Mouse (Mus musculus): ENCODE measurements around the gene Zbtb21. TPM values are rescaled to one million over a fixed set of nuclear protein-coding genes. Genes with fewer than 3 reads are reported as not detected.

The Zbtb21 gene
- polyA plus RNA-seq, 1 experiment from 2014 or later, result 14.1 TPM

- H3K9ac ChIP-seq (ENCODE audit: low read depth, low read length), result no peak overlapping the region
- 85% methylated on average over 3 of the region's 3 CpGs for WGBS
- no peak overlapping the region for H3K27ac ChIP-seq (ENCODE audit: low read depth, low read length)
- no peak overlapping the region for H3K4me3 ChIP-seq (ENCODE audit: low read length)
- no peak for ATAC-seq (ENCODE audit: low FRiP score, low TSS enrichment)
- no peaks in the 10 kb centered on the region for H3K4me1 ChIP-seq (ENCODE audit: control insufficient read depth, insufficient read depth, low read length)
- H3K27me3 ChIP-seq (ENCODE audit: control insufficient read depth, insufficient read depth, low read length), result no peaks in the 10 kb centered on the region
- no peak overlapping the region for H3K4me2 ChIP-seq (replicated peaks; ENCODE audit: low read depth, low read length)
- no peaks in the 10 kb centered on the region for H3K36me3 ChIP-seq (ENCODE audit: control insufficient read depth, insufficient read depth, low read length)
- H3K9me3 ChIP-seq (ENCODE audit: control insufficient read depth, low read length), result no peaks in the 10 kb centered on the region
Measured at GRCm38 (mm10) chr16:97927331-97927938, 35.0 kb downstream of the Zbtb21 start.

DNA sequence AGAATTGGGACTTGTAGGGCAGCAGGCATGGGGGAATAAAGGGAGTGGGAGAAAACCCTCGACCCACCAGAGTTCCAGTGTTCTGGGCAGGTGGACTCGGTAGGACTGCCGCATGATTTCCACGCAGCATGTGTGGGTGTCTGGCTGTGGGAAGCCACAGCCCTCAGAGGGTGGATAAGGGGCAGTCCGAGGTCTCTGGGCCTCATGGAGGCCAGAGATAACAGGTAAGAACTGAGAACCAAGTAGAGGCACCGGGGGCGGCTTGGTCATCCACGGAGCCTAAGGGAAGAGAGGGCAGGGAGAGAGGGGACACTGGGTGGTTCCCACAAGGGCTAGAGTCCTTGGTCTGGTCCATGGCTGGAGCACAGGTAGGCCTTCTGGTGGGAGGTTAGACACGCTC is 36.0 kb downstream of the Zbtb21 start:
- no peak overlapping the region for H3K4me3 ChIP-seq (ENCODE audit: low read length)
- no peaks in the 10 kb centered on the region for H3K27me3 ChIP-seq (ENCODE audit: control insufficient read depth, insufficient read depth, low read length)
- 86% methylated on average over 9 of the region's 9 CpGs for WGBS
- no peak overlapping the region for H3K27ac ChIP-seq (ENCODE audit: low read depth, low read length)
- no peaks in the 10 kb centered on the region for H3K9me3 ChIP-seq (ENCODE audit: control insufficient read depth, low read length)
- no peaks in the 10 kb centered on the region for H3K36me3 ChIP-seq (ENCODE audit: control insufficient read depth, insufficient read depth, low read length)
- no peak for ATAC-seq (ENCODE audit: low FRiP score, low TSS enrichment)
- H3K4me2 ChIP-seq (replicated peaks; ENCODE audit: low read depth, low read length), result no peak overlapping the region
- H3K4me1 ChIP-seq (ENCODE audit: control insufficient read depth, insufficient read depth, low read length), result peaks cover 2% of the 10 kb centered on the region
- no peak overlapping the region for H3K9ac ChIP-seq (ENCODE audit: low read depth, low read length)

GRCm38 (mm10) chr16:97925760-97926159 is 36.7 kb downstream of the Zbtb21 start:
- no peak for ATAC-seq (ENCODE audit: low FRiP score, low TSS enrichment)

GRCm38 (mm10) chr16:97923700-97924099 is 38.7 kb downstream of the Zbtb21 start:
- WGBS, result 71% methylated on average over 1 of the region's 1 CpGs
- peaks cover 11% of the 10 kb centered on the region for H3K4me1 ChIP-seq (ENCODE audit: control insufficient read depth, insufficient read depth, low read length)
- H3K9me3 ChIP-seq (ENCODE audit: control insufficient read depth, low read length), result no peaks in the 10 kb centered on the region
- H3K27me3 ChIP-seq (ENCODE audit: control insufficient read depth, insufficient read depth, low read length), result no peaks in the 10 kb centered on the region
- H3K36me3 ChIP-seq (ENCODE audit: control insufficient read depth, insufficient read depth, low read length), result no peaks in the 10 kb centered on the region
- H3K9ac ChIP-seq (ENCODE audit: low read depth, low read length), result no peak overlapping the region
- no peak for ATAC-seq (ENCODE audit: low FRiP score, low TSS enrichment)
- no peak overlapping the region for H3K27ac ChIP-seq (ENCODE audit: low read depth, low read length)
- no peak overlapping the region for H3K4me3 ChIP-seq (ENCODE audit: low read length)
- H3K4me2 ChIP-seq (replicated peaks; ENCODE audit: low read depth, low read length), result no peak overlapping the region

More at GRCm38 (mm10) chr16:97925760-97926159, 36.7 kb downstream of the Zbtb21 start:
- Histone ChIP-seq H3K4me3 (ENCODE audit: low read length) (no peak overlapping the region), H3K9ac (ENCODE audit: low read depth, low read length) (no peak overlapping the region), H3K27ac (ENCODE audit: low read depth, low read length) (no peak overlapping the region), H3K4me2 (replicated peaks; ENCODE audit: low read depth, low read length) (no peak overlapping the region), H3K4me1 (ENCODE audit: control insufficient read depth, insufficient read depth, low read length) (peaks cover 8% of the 10 kb centered on the region), H3K36me3 (ENCODE audit: control insufficient read depth, insufficient read depth, low read length) (no peaks in the 10 kb centered on the region), H3K9me3 (ENCODE audit: control insufficient read depth, low read length) (no peaks in the 10 kb centered on the region), H3K27me3 (ENCODE audit: control insufficient read depth, insufficient read depth, low read length) (no peaks in the 10 kb centered on the region)
- WGBS, result 86% methylated on average over 2 of the region's 2 CpGs

DNA sequence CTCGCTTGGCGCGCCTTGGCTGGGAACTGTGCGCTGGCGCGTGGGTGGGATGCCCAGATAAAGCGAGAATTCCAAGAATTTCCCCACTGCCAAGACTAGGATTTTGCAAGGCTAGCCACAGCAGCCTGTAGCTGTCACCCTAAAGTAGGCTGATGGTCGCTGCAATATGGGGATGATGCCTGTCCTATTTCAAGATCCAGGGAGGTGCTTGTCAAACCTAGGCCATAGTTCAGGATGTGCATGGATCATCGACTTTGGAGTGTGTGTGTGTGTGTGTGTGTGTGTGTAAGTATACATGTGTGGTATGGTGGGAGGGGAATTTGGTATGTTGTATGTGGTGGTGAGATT is 39.7 kb downstream of the Zbtb21 start:
- Histone ChIP-seq H3K9ac (ENCODE audit: low read depth, low read length) (peak overlapping the region; percentile 81), H3K4me3 (ENCODE audit: low read length) (peak overlapping the region; percentile 90), H3K36me3 (ENCODE audit: control insufficient read depth, insufficient read depth, low read length) (no peaks in the 10 kb centered on the region), H3K9me3 (ENCODE audit: control insufficient read depth, low read length) (no peaks in the 10 kb centered on the region), H3K4me2 (replicated peaks; ENCODE audit: low read depth, low read length) (peak overlapping the region; percentile 81), H3K27ac (ENCODE audit: low read depth, low read length) (no peak overlapping the region; the same call in 1 of the 2 replicates), H3K4me1 (ENCODE audit: control insufficient read depth, insufficient read depth, low read length) (peaks cover 11% of the 10 kb centered on the region), H3K27me3 (ENCODE audit: control insufficient read depth, insufficient read depth, low read length) (no peaks in the 10 kb centered on the region)
- under 1% methylated on average over 9 of the region's 9 CpGs for WGBS
- ATAC-seq (ENCODE audit: low FRiP score, low TSS enrichment), result peak; percentile 66

- peaks cover 11% of the 10 kb centered on the region for H3K4me1 ChIP-seq (ENCODE audit: control insufficient read depth, insufficient read depth, low read length)
- peak overlapping the region; percentile 81 for H3K9ac ChIP-seq (ENCODE audit: low read depth, low read length)
- peak; percentile 95 for ATAC-seq (ENCODE audit: low FRiP score, low TSS enrichment)
- H3K27ac ChIP-seq (ENCODE audit: low read depth, low read length), result peak overlapping the region; percentile 90
- peak overlapping the region; percentile 81 for H3K4me2 ChIP-seq (replicated peaks; ENCODE audit: low read depth, low read length)
- no peaks in the 10 kb centered on the region for H3K36me3 ChIP-seq (ENCODE audit: control insufficient read depth, insufficient read depth, low read length)
- H3K27me3 ChIP-seq (ENCODE audit: control insufficient read depth, insufficient read depth, low read length), result no peaks in the 10 kb centered on the region
- 1% methylated on average over 71 of the region's 75 CpGs for WGBS
- H3K4me3 ChIP-seq (ENCODE audit: low read length), result peak overlapping the region; percentile 90
- H3K9me3 ChIP-seq (ENCODE audit: control insufficient read depth, low read length), result no peaks in the 10 kb centered on the region
Measured at GRCm38 (mm10) chr16:97921961-97922778, 40.3 kb downstream of the Zbtb21 start.

DNA sequence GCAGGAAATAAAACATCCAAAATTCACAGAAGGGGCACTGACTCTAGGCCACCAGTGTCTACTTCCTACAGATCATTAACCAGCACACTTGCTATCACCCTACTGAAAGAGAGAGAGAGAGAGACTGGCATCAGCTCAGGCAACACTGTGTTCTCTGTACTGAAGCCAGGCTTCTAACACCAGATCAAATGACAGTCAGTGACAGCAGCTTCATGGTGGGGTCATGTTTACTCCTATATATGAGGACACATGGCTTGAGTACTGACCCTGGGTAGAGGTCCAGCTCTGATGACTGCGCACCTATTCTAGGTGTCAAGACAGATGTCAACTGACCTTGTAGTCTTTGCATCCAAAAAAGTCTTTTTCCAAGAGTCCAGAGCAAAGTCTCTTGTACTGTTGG is 41.8 kb downstream of the Zbtb21 start:
- WGBS, result 71% methylated on average over 1 of the region's 1 CpGs
- no peak overlapping the region for H3K4me3 ChIP-seq (ENCODE audit: low read length)
- no peak overlapping the region for H3K4me2 ChIP-seq (replicated peaks; ENCODE audit: low read depth, low read length)
- no peak overlapping the region for H3K27ac ChIP-seq (ENCODE audit: low read depth, low read length)
- no peaks in the 10 kb centered on the region for H3K27me3 ChIP-seq (ENCODE audit: control insufficient read depth, insufficient read depth, low read length)
- no peak for ATAC-seq (ENCODE audit: low FRiP score, low TSS enrichment)
- H3K36me3 ChIP-seq (ENCODE audit: control insufficient read depth, insufficient read depth, low read length), result no peaks in the 10 kb centered on the region
- H3K4me1 ChIP-seq (ENCODE audit: control insufficient read depth, insufficient read depth, low read length), result peaks cover 11% of the 10 kb centered on the region
- H3K9me3 ChIP-seq (ENCODE audit: control insufficient read depth, low read length), result no peaks in the 10 kb centered on the region
- no peak overlapping the region for H3K9ac ChIP-seq (ENCODE audit: low read depth, low read length)

GRCm38 (mm10) chr16:97919793-97920192 is 42.6 kb downstream of the Zbtb21 start:
- Histone ChIP-seq H3K27ac (ENCODE audit: low read depth, low read length) (no peak overlapping the region), H3K27me3 (ENCODE audit: control insufficient read depth, insufficient read depth, low read length) (no peaks in the 10 kb centered on the region), H3K4me3 (ENCODE audit: low read length) (no peak overlapping the region), H3K4me2 (replicated peaks; ENCODE audit: low read depth, low read length) (no peak overlapping the region), H3K9ac (ENCODE audit: low read depth, low read length) (no peak overlapping the region), H3K9me3 (ENCODE audit: control insufficient read depth, low read length) (no peaks in the 10 kb centered on the region), H3K36me3 (ENCODE audit: control insufficient read depth, insufficient read depth, low read length) (no peaks in the 10 kb centered on the region), H3K4me1 (ENCODE audit: control insufficient read depth, insufficient read depth, low read length) (peaks cover 11% of the 10 kb centered on the region)
- WGBS, result 51% methylated on average over 2 of the region's 2 CpGs
- no peak for ATAC-seq (ENCODE audit: low FRiP score, low TSS enrichment)

- H3K4me1 ChIP-seq (ENCODE audit: control insufficient read depth, insufficient read depth, low read length), result no peaks in the 10 kb centered on the region
- no peak overlapping the region for H3K4me3 ChIP-seq (ENCODE audit: low read length)
- H3K27ac ChIP-seq (ENCODE audit: low read depth, low read length), result no peak overlapping the region
- ATAC-seq (ENCODE audit: low FRiP score, low TSS enrichment), result no peak
- H3K4me2 ChIP-seq (replicated peaks; ENCODE audit: low read depth, low read length), result no peak overlapping the region
- no peaks in the 10 kb centered on the region for H3K9me3 ChIP-seq (ENCODE audit: control insufficient read depth, low read length)
- H3K36me3 ChIP-seq (ENCODE audit: control insufficient read depth, insufficient read depth, low read length), result no peaks in the 10 kb centered on the region; the same call in 1 of the 2 replicates
- no peaks in the 10 kb centered on the region for H3K27me3 ChIP-seq (ENCODE audit: control insufficient read depth, insufficient read depth, low read length)
- H3K9ac ChIP-seq (ENCODE audit: low read depth, low read length), result no peak overlapping the region
Measured at GRCm38 (mm10) chr16:97912873-97913272, 49.5 kb downstream of the Zbtb21 start.
